Comparison of ENCODE assay signal across 8 mouse cellular contexts in the genomic region with DNA sequence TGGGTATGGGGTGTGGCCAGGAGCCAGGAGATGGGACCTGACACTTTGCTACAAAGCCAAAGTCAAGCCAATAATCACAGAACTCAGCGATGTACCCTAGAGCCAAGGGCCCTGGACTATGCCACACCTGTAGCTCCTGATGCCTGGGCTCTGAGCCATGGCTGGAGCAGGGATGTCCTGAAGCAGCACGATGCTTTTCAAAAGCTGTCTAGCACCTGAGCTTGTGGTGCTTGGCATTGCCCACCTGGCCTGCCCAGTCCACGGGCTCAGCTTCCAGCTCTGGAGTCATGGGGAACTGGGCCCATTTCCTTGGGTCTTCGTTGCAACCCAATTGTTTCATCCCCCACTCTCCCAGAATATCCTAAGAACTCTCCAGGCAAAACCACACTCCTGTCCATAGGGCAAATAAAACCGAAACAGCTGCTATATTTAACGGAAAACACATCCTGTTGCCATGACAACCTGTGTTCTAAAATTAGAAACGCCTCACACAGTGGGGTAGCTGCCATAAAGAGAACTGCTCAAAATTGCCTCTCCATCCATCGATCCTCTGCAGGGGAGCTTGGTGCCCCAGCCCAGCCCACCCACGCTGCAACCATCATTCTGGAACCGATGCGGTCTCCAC.
DNase-seq lines count a peak whose midpoint lies in the region; ATAC-seq lines count a peak whose summit lies in the region.

No protein-coding gene starts in this region.

- no peaks in the 10 kb centered on the region for H3K9me3 ChIP-seq in kidney, embryonic 14.5 days (ENCODE audit: control insufficient read depth, low read length)

- intact Hi-C loops in left cerebral cortex, postnatal 25 days (cut with DNase I), result loop anchor here (5.0 kb wide), 2 partner anchors 64 to 66 kb away; no protein-coding TSS in a partner anchor

- 49% methylated on average over 11 of the region's 11 CpGs for WGBS in kidney, embryonic 14.5 days

- peak overlapping the region; percentile 9; the same call in 1 of the 2 replicates for H3K4me2 ChIP-seq in kidney, embryonic 14.5 days (replicated peaks; ENCODE audit: low read depth, low read length)

- peaks cover 10% of the 10 kb centered on the region; the same call in 1 of the 2 replicates for H3K4me1 ChIP-seq in kidney, embryonic 14.5 days (ENCODE audit: control insufficient read depth, insufficient read depth, low read length)

- H3K27ac ChIP-seq in kidney, embryonic 14.5 days (ENCODE audit: low read depth, low read length), result no peak overlapping the region

- ATAC-seq in kidney, embryonic 14.5 days (ENCODE audit: low FRiP score, low TSS enrichment), result peak; percentile 21; the same call in 1 of the 2 replicates
- no peak for ATAC-seq in monocyte, adult 5-6 weeks (replicated peaks; ENCODE audit: insufficient number of reproducible peaks, low FRiP score, low TSS enrichment, poor library complexity, severe bottlenecking)

- H3K36me3 ChIP-seq in kidney, embryonic 14.5 days (ENCODE audit: control insufficient read depth, insufficient read depth, low read length), result no peaks in the 10 kb centered on the region

- no peak overlapping the region for H3K4me3 ChIP-seq in kidney, embryonic 14.5 days (ENCODE audit: low read length)

- no peaks in the 10 kb centered on the region for H3K27me3 ChIP-seq in kidney, embryonic 14.5 days (ENCODE audit: control insufficient read depth, insufficient read depth, low read length)

- DNase-seq in kidney, postnatal 4 days, result no peak
- DNase-seq in brain, adult 2 months (ENCODE audit: low read depth, low spot score), result peak; percentile 89
- peak; percentile 84 for DNase-seq in forelimb bud, embryonic 11.5 days (ENCODE audit: low read depth, low spot score)
- DNase-seq in left cerebral cortex, postnatal 25 days (ENCODE audit: low spot score in 2 of 2), result peak; percentile 57 to 91
- DNase-seq in retina, postnatal 1 day, result peak; percentile 44
- no peak for DNase-seq in adrenal gland, postnatal 25 days

- no peak overlapping the region for H3K9ac ChIP-seq in kidney, embryonic 14.5 days (ENCODE audit: low read depth, low read length)

Comparison
In these comparisons a context has a peak if more than half of its experiments do, and no peak if none do; other contexts are left out.
1. DNase-seq: peak in brain, adult 2 months (single experiment), forelimb bud, embryonic 11.5 days (single experiment), left cerebral cortex, postnatal 25 days (2 of 2) and retina, postnatal 1 day (single experiment); none in kidney, postnatal 4 days (0 of 2) and adrenal gland, postnatal 25 days (single experiment).